Mouse (Mus musculus) ES-E14 (cell line): Measurements from ENCODE around the gene Nags. TPM values are rescaled to one million over a fixed set of nuclear protein-coding genes. Genes with fewer than 3 reads are reported as not detected.
"Not testable (repeated sequence)": the region's sequence is repeated elsewhere in the genome, so short reads cannot be mapped to it uniquely, and the experiment has no call there.

Source experiments
- DNase-seq: peaks from one replicate; pipeline ENCODE4 v3.0.0-alpha.2; 2013; ENCODE audit warnings: low read depth, low spot score
- H3K27ac ChIP-seq: 2 replicates; pipeline ENCODE4 v1.5.1; 2012; ENCODE audit warnings: low read depth, mild to moderate bottlenecking, low read length, moderate library complexity, mixed read lengths; ENCODE audit not compliant: poor library complexity, insufficient read depth, severe bottlenecking
- H3K36me3 ChIP-seq: 2 replicates; pipeline ENCODE4 v1.6.1; 2012; ENCODE audit warnings: mild to moderate bottlenecking, low read length, moderate library complexity, mixed read lengths; ENCODE audit not compliant: control insufficient read depth, poor library complexity, insufficient read depth, severe bottlenecking
- H3K4me1 ChIP-seq, 2 experiments: fragments of 150-350 bp in 1 of 2; sonication (generic) in 1 of 2; 2 replicates each; pipeline ENCODE4 v1.6.1; 2012; ENCODE audit warnings: low read length in 2 of 2, mild to moderate bottlenecking in 1 of 2, mixed read lengths in 1 of 2; ENCODE audit not compliant: control insufficient read depth in 2 of 2, insufficient read depth in 2 of 2, poor library complexity in 1 of 2
- H3K4me3 ChIP-seq, 2 experiments: fragments of 150-350 bp in 1 of 2; sonication (generic) in 1 of 2; 2 replicates each; pipeline ENCODE4 v1.5.1; 2012; ENCODE audit warnings: low read length in 2 of 2, low read depth in 1 of 2, mild to moderate bottlenecking in 1 of 2, mixed read lengths in 1 of 2; ENCODE audit not compliant: insufficient read depth in 1 of 2, poor library complexity in 1 of 2, severe bottlenecking in 1 of 2
- H3K9ac ChIP-seq: 2 replicates; pipeline ENCODE4 v1.6.1; 2012; ENCODE audit warnings: low read depth, mild to moderate bottlenecking, low read length, mixed read lengths; ENCODE audit not compliant: poor library complexity, insufficient read depth, severe bottlenecking
- H3K9me3 ChIP-seq: fragments of 150-350 bp; sonication (generic); 2 replicates; pipeline ENCODE4 v1.6.1; 2012; ENCODE audit warnings: low read depth, mild to moderate bottlenecking, low read length; ENCODE audit not compliant: control insufficient read depth, insufficient read depth
- CHD2 ChIP-seq: IDR thresholded peaks from 2 replicates; pipeline ENCODE4 v1.6.1; 2014; ENCODE audit warnings: mild to moderate bottlenecking, low read depth, low read length, inconsistent platforms
- HCFC1 ChIP-seq: IDR thresholded peaks from 2 replicates; pipeline ENCODE4 v1.6.1; 2012; ENCODE audit warnings: low read length, inconsistent platforms, borderline replicate concordance; ENCODE audit not compliant: insufficient read depth
- MAFK ChIP-seq: IDR thresholded peaks from 2 replicates; pipeline ENCODE4 v1.6.1; 2014; ENCODE audit warnings: mild to moderate bottlenecking, low read depth, low read length, inconsistent platforms; ENCODE audit not compliant: insufficient read depth
- ZC3H11A ChIP-seq: IDR thresholded peaks from 2 replicates; pipeline ENCODE4 v1.6.1; 2012; ENCODE audit warnings: low read depth, mild to moderate bottlenecking, inconsistent platforms, low read length, borderline replicate concordance
- ZNF384 ChIP-seq: IDR thresholded peaks from 2 replicates; pipeline ENCODE4 v1.6.1; 2012; ENCODE audit warnings: low read depth, low read length, inconsistent platforms
- in situ Hi-C, 2 experiments: fragments of 600-800 bp; cut with MboI; formaldehyde crosslinking; loops; one replicate each; pipeline ENCODE4 v1.15.1; 2025; ENCODE audit warnings: low sequenced_read_pairs in 2 of 2, inconsistent platforms in 1 of 2; ENCODE audit not compliant: unreplicated experiment in 2 of 2
- total RNA-seq: library from RNA; depleted of rRNA; stranded (reverse); fragments of 300-350 nt; gene quantifications from 2 replicates; pipeline ENCODE4 v1.2.3, GENCODE M21; 2012

The Nags gene
- total RNA-seq, 1 experiment = 0.45 TPM

DNA sequence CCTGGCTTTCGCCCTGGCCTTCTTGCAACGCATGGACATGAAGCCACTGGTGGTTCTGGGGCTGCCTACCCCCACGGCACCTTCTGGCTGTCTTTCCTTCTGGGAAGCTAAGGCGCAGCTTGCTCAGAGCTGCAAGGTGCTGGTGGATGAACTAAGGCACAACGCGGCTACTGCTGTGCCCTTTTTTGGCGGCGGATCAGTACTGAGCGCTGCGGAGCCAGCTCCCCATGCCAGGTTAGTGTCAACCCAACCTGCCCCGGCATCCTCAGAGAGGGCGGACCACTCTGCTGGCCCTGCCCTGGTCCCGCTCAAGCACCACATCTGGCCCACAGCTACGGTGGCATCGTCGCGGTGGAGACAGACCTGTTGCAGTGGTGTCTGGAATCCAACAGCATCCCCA lies 1.2 kb downstream of the Nags start:
- DNase-seq = no peak
- no peak for TF ChIP-seq ZNF384
- no peak for TF ChIP-seq MAFK
- TF ChIP-seq CHD2 = no peak
- TF ChIP-seq ZC3H11A = no peak
- TF ChIP-seq HCFC1 = no peak
- Histone ChIP-seq H3K9me3 (no peaks in the 10 kb centered on the region), H3K27ac (no peak overlapping the region), H3K9ac (peak overlapping the region; percentile 8; the same call in 1 of the 2 replicates), H3K4me3 (peak overlapping the region; percentile 42 to 61), H3K36me3 (no peaks in the 10 kb centered on the region), H3K4me1 (peaks cover 2 to 8% of the 10 kb centered on the region in 2 experiments; a peak in 3 of 4 replicates)
- in situ Hi-C loops = no loop called here

DNA sequence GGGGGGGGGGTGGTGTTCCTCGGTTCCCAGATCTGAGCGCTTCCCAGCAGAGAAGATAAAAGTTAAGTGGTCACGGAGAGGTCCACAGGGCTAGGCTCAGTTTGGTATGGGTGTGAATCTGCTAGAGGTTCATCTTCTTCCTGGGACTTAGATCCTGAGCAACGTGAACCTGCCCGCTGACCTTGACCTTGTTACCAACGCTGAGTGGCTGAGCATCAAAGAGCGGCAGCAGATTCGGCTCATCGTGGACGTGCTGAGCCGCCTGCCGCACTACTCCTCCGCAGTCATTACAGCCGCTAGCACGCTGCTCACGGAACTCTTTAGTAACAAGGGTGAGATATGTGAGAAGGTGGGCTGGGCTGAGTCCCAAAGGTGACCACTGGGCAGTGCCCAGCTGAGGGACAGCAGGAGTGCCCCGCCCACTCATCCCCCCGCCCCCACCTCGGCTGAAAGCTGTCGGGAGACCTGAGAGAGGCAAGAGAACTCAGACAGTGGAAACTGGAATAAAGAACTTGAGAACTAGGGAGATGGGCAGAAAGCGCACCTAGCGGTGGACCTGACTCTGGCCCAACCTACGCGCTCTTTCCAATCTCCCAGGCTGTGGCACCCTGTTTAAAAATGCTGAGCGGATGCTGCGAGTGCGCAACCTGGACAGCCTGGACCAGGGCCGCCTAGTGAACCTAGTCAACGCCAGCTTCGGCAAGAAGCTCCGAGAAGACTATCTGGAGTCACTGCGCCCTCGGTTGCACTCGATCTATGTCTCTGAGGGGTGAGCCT lies 2.1 kb downstream of the Nags start:
- Histone ChIP-seq H3K27ac (no peak overlapping the region), H3K36me3 (peaks cover under 1% of the 10 kb centered on the region; the same call in 1 of the 2 replicates), H3K9ac (peak overlapping the region; percentile 19; the same call in 1 of the 2 replicates), H3K4me3 (peak overlapping the region; percentile 11 to 42; a peak in 2 of 4 replicates), H3K4me1 (peaks cover 2 to 8% of the 10 kb centered on the region in 2 experiments; a peak in 3 of 4 replicates), H3K9me3 (no peaks in the 10 kb centered on the region)
- no peak for DNase-seq
- no peak for TF ChIP-seq ZNF384
- no peak for TF ChIP-seq ZC3H11A
- no peak for TF ChIP-seq CHD2
- TF ChIP-seq HCFC1 = no peak
- TF ChIP-seq MAFK = no peak
- in situ Hi-C loops = no loop called here

DNA sequence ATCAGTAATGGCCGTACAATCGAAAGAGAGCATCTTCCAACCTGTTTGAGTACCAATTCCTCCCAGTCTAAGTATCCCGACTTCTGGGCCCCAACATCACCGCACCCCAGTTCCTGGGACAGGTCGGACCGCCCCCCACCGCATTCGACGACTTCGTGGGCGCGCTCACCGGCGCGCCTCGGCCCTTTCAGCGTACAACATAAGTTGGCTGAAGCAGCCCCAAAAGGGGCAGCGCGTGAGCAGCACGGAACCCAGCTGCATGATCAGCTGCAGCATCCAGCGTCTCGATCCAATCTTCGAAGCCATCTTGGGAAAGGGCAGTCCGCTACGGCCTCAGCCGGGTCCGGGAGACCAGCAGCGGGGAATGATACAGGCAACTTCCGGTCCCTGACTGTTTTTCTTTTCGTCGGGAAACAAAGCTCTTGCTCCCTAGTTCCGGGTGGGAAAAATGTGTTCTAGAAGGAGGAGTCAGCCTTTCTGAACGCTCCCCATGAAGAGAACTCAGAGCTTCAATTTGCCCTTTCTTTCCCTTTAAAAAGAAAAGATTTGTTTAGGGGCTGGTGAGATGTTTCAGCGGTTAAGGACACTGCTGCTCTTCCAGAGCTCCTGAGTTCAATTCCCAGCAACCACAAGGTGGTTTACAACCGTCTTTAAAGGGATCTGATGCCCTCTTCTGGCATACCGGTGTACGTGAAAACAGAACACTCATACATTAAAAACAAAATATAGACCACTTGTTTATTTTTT lies 10.9 kb downstream of the Nags start, which contains the start of gene Tmem101:
Gene Tmem101 (minus strand): TSS at position 366 of the 747 bp plus-strand sequence.
- in situ Hi-C loops = no loop called here
- Histone ChIP-seq H3K36me3 (peaks cover 11% of the 10 kb centered on the region), H3K27ac (no peak within 1 kb of the TSS), H3K4me3 (peak within 1 kb of the TSS; percentile 71 to 87), H3K4me1 (no peaks in the 10 kb centered on the region; a peak in 1 of 4 replicates), H3K9ac (peak within 1 kb of the TSS; percentile 89), H3K9me3 (no peaks in the 10 kb centered on the region)
- TF ChIP-seq HCFC1 = peak; percentile 100
- no peak for TF ChIP-seq ZNF384
- TF ChIP-seq CHD2 = peak; percentile 61; the same call in 1 of the 2 replicates
- peak; percentile 92 for DNase-seq

DNA sequence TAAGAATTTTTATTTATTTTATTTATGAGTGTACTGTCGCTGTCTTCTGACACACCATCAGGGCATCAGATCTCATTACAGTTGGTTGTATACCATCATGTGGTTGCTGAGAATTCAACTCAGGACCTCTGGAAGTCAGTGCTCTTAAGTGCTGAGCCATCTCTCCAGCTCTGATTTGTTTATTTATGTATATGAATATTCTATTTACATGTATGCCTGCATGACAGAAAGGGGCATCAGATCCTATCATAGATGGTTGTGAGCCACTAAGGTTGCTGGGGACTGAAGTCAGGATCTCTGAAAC lies 11.4 kb downstream of the Nags start:
- in situ Hi-C loops = no loop called here
- peaks cover 12% of the 10 kb centered on the region for H3K36me3 ChIP-seq

DNA sequence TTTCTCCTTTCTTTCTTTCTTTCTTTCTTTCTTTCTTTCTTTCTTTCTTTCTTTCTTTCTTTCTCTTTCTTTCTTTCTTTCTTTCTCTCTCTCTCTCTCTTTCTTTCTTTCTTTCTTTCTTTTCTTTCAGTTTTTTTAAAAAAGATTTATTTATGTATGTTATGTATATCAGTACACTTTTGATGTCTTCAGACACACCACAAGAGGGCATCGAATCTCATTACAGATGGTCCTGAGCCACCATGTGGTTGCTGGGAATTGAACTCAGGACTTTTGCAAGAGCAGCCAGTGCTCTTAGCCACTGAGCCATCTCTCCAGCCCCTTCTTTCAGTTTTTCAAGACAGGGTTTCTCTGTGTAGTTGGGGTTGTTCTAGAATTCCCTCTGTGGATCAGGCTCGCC lies 12.7 kb downstream of the Nags start:
- H3K4me1 ChIP-seq, in situ Hi-C loops, H3K4me3 ChIP-seq, H3K9ac ChIP-seq, H3K9me3 ChIP-seq, DNase-seq, H3K27ac ChIP-seq: not testable (repeated sequence)
- peaks cover 14% of the 10 kb centered on the region for H3K36me3 ChIP-seq

More for the DNA sequence above, 11.4 kb downstream of the Nags start:
- TF ChIP-seq CHD2 (no peak), ZNF384 (no peak), HCFC1 (no peak), MAFK (no peak), ZC3H11A (no peak)
- no peaks in the 10 kb centered on the region; a peak in 1 of 4 replicates for H3K4me1 ChIP-seq
- H3K9ac ChIP-seq = no peak overlapping the region
- peak overlapping the region in 1 of 2 experiments; percentile 71; a peak in 1 of 4 replicates for H3K4me3 ChIP-seq
- H3K27ac ChIP-seq = no peak overlapping the region
- no peaks in the 10 kb centered on the region for H3K9me3 ChIP-seq
- DNase-seq = no peak
